Mouse (Mus musculus): Measurements from ENCODE around the gene Pitx2.

DNA sequence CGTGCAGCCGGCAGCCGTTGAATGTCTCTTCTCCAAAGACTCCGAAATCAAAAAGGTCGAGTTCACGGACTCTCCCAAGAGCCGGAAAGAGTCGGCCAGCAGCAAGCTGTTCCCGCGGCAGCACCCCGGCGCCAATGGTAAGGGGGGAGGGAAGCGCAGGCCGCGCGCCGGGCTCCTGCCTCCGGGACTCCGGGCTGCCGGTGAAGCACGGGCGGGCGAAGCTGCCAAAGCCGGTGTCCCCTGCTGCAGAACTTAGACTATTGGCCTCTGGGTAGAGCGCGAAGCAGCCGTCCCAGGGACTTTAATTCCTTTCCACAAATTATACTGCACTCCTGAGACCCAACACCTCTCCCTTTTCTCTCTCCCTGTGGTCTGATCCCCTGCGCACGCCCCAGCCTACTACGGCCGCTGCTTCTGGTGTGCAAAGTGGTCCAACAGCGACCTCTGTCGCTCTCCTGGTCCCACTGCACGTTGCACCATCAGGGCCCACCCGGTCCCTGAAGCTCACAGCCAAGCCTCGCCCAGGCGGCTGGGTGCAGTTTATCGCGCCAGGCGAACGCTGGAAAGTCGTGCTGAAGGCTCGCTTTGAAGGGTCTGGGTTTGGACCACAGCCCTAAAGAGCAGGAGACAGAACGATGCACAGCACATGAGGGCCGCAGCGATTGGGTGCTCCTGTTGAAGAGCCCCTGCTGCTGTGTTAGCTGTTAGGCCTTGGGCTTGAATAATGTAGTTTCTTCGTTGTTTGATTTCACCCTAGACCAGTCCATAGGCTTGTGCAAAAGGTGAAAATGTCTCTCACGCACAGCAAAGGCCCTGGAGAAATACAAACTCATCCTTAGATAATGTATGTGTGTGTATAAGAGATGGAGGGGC, 5.0 kb downstream of the Pitx2 start:
- TF ChIP-seq CTCF (IDR thresholded peaks at IDR 0.05; ENCODE audit: extremely low read depth, insufficient read depth, low read length): peak; percentile 81
- no peak for TF ChIP-seq POLR2A (IDR thresholded peaks at IDR 0.05; ENCODE audit: extremely low read depth, insufficient read depth, low read length)

All from cortical plate, adult 2 months (tissue).